Mouse (Mus musculus): Measurements from ENCODE around the gene Gys1.

The Gys1 gene

DNA sequence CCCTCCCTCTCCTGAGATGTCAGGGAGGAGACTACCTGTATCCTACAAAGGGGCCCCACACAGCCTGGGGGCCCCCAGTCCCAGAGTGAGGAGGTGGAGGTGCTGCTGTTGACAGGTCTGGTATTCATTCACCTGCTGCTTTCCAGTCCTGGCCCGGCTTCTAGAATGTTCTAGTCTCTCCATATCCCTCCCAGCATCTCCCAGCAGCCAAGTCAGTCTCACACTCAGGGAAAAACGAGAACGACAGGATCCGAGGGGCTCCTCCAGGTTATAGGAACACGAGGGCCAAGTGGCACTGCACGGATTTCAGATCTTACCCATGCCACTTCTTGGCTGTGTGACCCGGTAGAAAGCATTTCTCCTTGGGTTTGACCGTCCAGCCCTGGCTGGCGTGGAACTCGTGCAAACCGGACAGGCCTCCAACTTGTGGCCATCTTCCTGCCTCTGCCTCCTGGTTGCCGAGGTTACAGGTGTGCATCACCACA, 19.9 kb upstream of the Gys1 start:
- DNase-seq (ENCODE audit: low spot score) = no peak

DNA sequence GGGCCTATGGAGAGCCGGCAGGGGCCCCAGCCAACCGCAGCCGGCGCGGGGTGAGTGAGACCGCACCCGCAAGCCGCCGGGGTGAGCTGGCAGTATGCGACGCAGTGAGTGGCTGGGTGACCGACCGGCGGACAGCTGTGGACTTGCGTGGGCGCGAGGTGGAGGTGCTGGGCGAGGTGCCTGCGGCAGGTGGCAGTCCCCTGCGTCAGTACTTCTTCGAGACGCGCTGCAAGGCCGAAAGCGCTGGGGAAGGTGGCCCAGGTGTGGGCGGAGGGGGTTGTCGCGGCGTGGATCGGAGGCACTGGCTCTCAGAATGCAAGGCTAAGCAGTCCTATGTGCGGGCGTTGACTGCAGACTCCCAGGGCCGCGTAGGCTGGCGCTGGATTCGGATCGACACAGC, 19.0 kb upstream of the Gys1 start:
- no peak for DNase-seq (ENCODE audit: low spot score)

DNA sequence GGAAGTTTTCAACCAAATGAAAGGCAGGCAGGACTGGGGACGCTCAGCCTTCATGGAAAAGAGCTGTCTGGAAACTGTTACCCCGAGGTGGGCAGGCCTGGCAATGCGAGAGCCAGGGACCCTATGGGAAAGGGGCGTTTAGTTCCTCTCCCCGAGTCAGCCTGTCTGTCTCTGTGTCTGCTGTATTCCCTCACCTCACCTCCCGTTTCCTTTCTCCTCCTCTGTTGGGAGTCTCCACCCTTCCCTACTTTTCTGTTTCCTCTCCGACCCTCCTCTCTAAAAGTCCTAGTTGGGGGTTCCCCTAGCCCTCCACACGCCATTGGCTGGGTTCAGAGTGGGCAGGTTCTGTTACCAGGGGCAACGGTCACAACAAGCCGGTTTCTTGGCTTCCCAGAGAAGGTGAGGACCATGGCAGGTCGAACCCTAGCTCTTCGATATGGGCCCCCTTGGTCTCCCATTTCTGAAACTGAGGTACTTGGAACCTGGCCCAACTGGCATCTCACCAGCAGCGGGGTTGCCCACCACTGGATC, 16.6 kb upstream of the Gys1 start:
- DNase-seq (ENCODE audit: low spot score) = no peak

DNA sequence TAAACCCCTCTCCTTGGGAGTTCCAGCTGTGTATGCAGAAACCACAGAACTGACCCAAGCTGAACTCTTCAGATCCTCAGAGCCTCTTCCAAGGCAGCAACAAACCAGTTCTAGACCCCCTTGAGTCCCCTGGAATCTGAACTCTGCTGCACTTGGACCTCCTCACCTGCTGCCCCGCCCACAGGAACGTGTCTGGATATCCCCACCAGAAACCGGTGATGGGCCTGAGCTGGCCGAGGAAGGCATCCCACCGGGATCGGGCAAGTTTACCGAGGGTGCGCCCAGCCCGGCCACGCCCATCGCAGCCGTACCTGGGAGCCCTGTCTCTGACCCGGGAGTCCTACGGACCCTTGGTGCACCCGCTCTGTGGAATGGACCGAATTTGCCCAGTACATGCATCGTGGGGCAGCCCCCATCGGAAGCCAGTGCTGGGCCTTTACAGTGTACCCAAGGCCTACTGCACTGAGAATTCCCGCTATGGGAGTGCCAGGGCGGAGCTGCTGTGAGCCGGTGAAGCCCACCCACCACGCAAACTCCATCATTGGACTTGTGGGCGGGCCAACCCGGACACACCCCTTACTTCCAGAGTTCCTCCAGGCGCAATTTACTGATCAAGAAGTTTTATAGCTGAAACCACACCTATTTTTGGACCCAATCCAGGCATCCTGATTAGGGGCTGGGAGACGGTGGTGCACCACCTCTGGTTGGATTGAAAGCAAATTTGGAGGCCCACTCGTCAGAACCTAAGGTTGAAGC, 14.6 kb upstream of the Gys1 start:
- DNase-seq (ENCODE audit: low spot score) = no peak

DNA sequence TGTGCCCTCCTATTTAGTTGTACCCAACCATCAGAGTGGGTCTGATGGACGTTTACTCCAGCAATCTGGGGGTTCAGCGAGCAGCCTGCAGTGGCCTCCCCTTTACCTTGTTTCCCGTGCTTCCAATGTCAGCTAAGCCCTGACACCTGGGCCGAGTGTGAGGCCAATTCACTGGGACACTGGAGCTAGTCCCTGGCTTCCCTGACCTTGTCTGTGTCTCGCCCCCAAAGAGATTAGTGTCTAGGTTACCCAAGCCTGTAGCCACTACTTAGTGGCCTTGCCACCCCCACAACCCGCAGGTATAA, 14.1 kb upstream of the Gys1 start, which contains the start of gene Lhb:
Lhb (plus strand) TSS at position 206 of the 305 bp plus-strand sequence.
- DNase-seq (ENCODE audit: low spot score) = no peak

DNA sequence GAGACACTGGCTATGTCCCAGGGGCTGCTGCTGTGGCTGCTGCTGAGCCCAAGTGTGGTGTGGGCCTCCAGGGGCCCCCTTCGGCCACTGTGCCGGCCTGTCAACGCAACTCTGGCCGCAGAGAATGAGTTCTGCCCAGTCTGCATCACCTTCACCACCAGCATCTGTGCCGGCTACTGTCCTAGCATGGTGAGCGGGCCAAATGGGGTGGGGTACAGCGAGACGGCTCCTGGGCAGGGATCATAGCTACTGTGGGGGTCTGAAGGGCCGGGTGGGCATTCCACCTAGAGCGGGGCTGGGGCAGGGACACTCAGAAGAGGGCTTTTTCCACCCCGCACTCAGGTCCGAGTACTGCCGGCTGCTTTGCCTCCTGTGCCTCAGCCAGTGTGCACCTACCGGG, 13.4 kb upstream of the Gys1 start:
- no peak for DNase-seq (ENCODE audit: low spot score)

DNA sequence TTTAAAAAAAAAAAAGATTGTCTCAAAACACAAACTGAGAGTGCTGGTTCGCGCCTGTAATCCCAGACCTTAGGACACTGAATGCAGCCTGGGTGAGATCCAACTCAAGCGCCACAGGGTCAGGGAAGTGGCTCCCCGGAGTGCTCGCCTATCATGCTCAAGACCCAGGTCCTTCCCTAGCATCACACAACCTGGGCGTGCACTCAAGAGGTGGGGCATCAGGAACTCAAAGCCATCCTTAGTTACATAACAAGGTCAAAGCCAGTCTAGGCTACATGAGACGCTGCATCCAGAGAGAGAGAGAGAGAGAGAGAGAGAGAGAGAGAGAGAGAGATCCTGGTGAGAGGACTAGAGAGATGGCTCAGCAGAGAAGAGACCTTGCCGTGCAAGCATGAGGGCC, 8.1 kb upstream of the Gys1 start:
- no peak for DNase-seq (ENCODE audit: low spot score)

DNA sequence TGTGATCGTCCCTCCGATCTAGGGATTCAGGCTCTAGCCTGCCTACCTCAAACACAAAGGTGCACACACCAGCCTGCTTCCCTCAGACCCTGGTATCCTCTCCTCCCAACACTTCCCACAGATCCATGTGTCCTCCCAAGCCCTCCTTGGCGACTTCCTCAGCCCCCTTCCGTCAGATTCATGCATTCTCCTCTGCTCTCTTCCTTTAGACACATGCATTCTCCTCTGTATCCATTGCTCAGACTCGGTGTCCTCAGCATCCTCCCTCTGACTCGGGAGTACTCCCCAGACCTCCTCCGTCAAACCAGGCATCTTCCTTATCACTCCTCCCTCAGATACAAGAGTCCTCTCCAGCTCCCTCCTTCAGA, 825 bp upstream of the Gys1 start:
- no peak for DNase-seq (ENCODE audit: low spot score)

DNA sequence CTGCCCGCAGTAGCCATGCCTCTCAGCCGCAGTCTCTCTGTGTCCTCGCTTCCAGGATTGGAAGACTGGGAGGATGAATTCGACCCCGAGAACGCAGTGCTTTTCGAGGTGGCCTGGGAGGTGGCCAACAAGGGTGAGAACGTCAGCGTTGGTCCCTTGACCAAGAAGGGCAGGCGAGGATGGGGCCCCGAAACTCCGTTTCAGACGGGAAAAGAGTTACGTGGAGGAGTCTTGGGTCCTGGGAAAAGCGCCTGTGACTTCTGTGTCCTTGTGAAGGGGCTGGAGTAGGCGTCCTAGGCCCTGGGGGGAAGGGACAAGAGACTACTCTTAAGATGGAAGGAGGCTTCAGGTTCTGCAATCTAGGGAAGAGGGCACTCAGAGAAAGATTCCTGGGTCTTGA, 394 bp downstream of the Gys1 start:
- no peak for DNase-seq (ENCODE audit: low spot score)

DNA sequence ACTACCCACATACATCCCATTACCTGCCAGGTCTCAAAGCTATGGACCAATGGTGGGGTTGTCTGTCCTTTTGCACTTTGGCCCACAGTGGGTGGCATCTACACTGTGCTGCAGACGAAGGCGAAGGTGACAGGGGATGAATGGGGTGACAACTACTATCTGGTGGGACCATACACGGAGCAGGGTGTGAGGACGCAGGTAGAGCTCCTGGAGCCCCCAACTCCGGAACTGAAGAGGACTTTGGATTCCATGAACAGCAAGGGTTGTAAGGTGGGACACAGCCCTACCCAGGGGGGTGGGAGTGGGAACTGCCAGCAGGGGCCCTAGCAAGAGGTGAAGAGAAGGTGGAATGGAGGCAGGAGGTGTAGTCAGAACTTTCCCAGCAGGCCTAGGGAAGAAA, 1.8 kb downstream of the Gys1 start:
- DNase-seq (ENCODE audit: low spot score) = no peak

DNA sequence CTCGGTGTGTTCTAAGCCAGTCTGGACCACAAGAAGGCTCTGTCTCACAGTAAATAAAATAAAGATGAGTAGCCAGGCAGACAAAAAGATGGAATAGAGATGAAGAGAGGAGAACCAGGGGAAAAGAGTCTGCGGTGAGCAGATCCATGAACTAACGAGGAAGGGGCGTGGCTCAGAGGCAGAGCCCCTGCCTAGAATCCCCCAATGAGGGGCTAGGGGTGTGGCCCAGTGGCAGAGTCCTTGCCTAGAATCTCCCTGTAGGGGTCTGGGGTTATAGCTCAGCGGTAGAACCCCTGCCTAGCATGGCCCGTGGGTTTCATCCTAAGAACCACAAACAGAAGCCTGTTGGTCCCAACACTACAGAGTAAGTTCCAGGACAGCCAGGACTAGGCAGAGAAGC, 2.4 kb downstream of the Gys1 start:
- DNase-seq (ENCODE audit: low spot score) = no peak

DNA sequence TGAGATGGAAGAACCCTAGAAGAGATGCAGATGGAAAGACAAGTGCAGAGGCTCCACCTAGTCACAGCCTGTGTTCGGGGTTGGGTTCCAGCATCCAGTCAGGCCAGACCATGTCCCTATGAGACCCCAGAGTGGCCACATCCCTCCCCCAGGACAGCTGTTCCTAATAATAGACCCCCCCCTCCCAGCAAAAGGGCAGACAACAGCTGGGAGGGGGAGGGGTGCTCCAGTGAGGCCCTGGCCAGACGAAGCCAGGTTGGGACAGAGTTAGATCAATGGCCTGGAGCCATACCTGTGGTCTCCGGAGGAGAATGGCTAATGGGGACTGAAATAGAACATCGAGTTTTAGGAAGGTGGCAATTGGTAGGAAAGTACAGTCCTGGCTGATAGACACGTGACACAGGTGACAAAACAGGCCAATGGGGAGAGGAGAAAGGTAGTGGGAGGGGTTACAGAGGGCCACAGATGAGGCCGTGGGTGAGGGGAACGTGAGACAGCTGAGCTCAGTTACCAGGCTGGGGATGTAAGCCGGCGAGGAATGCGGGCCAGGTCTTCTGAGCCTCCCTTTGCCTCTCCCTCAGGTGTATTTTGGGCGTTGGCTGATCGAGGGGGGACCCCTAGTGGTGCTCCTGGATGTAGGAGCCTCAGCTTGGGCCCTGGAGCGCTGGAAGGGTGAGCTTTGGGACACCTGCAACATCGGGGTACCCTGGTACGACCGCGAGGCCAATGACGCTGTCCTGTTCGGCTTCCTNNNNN, 3.1 kb downstream of the Gys1 start, which contains the start of gene Ruvbl2:
Ruvbl2 (minus strand) TSS at position 576 of the 756 bp plus-strand sequence.
- no peak for DNase-seq (ENCODE audit: low spot score)

DNA sequence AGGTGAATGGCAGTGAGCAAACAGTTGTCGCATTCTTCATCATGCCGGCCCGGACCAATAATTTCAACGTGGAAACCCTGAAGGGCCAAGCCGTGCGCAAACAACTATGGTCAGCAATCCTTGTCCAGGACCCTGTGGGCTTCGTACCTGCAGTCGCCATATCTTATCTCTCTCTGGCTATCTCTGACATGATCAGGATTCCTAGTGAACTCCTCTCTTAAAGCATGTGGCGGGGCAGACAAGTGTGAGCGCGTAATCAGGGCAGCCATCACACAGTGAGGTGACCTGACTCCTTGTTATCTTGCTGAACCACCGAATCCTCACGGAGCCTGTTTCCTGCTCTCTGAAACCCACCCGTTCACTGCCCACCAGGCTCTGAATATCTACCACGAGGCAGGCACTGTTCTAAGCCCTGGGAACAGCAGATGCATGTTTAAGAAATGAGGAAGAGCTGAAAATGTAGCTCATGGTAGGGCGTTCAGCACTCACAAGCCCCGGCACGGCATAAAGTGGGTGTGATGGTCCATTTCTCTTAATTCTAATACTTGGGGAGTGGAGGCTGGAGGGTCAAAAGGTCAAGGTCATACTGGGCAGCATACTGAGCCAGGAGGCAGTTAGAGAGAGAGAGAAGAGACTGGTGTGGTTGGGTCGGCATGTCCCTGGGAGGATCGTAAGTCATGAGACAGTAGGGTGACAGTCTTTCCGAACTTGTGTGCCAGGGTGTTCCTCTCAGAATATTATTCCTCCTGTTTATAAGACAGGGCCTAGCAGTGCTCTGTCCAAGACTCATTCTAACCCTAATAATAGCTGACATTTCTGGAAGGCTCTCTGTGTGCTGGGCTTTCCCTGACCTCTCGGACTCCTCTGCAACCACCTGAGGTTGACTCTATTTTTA, 9.1 kb downstream of the Gys1 start:
- no peak for DNase-seq (ENCODE audit: low spot score)

DNA sequence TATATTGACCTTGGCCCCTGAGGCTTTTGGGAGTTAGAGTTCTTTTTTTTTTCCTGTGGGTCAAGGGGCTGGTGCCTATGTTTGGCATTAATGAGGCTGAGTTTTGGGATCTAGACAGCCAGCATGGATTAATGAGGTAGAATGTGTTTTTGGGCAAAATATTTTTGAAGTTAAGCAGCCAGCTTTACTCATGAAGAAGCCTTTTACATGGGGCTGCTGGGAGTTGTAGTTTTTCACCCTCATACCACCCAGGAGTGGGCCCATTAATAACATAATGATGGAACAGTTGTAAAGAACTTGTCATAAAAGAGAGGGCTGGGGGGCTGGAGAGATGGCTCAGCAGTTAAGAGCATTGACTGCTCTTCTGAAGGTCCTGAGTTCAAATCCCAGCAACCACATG, 11.9 kb downstream of the Gys1 start:
- no peak for DNase-seq (ENCODE audit: low spot score)

DNA sequence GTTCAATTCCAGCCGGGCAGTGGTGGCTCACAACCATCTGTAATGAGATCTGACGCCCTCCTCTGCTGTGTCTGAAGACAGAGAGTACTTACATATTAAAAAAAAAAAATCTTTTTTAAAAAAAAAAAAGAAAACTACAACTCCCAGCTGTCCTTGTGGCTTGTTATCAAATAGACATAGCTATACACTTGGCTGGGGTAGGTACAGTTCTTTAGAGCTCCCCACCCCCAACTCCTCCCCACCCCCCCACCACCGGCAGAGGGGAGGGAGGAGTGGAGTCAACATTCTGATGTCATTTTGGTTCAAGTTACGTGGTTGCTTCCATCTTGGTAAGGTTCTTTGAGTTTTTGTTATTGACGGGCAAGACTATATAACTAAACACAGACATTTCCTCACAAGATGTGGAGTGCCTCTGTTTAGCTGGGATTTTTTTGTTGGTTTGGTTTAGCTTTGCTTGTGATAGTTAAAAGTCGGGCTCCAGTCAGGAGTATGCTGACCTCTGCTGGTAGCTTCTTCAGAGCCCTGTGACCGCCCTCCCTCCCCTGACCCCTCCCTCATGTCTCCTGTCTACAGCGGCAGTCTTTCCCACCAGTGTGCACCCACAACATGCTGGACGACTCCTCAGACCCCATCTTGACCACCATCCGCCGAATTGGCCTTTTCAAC, 12.8 kb downstream of the Gys1 start:
- DNase-seq (ENCODE audit: low spot score) = no peak

DNA sequence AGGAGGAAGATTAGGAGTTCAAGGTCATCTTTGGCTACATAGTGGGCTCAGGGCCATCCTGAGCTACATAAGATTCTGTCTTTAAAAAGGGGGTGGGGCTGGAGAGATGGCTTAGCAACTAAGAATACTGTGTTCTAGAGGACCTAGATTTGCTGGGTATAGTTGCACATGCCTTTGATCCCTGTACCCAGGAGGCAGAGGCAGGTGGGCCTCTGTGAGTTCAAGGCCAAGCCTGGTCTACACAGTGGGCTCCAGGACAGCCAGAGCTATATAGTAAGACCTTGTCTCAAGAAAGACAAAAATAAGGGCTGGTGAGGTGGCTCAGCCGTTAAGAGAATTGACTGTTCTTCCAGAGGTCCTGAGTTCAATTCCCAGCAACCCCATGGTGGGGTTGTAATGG, 15.3 kb downstream of the Gys1 start:
- DNase-seq (ENCODE audit: low spot score) = no peak

DNA sequence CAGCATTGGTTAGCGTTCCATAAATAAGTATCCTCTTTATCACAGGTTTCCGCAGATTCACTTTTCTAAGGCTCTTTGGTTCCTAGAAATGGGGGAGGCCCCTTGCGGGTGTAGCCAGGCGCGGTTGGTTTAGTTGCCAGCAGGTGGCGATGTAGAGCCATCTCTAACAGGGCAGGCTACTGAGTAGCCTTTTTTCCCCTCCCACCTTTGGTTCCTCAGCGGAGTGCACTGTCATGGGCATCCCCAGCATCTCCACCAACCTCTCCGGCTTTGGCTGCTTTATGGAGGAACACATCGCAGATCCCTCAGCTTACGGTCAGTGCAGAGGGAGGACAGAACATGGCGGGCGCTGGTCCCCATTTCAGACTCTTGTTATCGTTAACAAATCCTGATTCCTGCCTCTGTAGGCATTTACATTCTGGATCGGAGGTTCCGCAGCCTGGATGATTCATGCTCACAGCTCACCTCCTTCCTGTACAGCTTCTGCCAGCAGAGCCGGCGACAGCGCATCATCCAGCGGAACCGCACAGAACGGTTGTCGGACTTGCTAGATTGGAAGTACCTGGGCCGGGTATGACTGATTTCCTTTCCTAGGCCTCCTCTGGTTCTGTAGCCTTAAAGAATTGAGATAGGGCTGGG, 16.8 kb downstream of the Gys1 start:
- no peak for DNase-seq (ENCODE audit: low spot score)

DNA sequence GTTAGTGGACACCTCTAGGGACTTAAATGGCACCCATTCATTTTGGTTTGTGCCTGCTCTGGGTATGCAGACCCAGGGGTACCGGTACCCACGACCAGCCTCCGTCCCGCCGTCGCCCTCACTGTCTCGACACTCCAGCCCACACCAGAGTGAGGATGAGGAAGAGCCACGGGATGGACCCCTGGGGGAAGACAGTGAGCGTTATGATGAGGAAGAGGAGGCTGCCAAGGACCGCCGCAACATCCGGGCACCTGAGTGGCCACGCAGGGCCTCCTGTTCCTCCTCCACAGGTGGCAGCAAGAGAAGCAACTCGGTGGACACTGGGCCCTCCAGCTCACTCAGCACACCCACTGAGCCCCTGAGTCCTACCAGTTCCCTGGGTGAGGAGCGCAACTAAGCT, 20.3 kb downstream of the Gys1 start:
- no peak for DNase-seq (ENCODE audit: low spot score)

DNA sequence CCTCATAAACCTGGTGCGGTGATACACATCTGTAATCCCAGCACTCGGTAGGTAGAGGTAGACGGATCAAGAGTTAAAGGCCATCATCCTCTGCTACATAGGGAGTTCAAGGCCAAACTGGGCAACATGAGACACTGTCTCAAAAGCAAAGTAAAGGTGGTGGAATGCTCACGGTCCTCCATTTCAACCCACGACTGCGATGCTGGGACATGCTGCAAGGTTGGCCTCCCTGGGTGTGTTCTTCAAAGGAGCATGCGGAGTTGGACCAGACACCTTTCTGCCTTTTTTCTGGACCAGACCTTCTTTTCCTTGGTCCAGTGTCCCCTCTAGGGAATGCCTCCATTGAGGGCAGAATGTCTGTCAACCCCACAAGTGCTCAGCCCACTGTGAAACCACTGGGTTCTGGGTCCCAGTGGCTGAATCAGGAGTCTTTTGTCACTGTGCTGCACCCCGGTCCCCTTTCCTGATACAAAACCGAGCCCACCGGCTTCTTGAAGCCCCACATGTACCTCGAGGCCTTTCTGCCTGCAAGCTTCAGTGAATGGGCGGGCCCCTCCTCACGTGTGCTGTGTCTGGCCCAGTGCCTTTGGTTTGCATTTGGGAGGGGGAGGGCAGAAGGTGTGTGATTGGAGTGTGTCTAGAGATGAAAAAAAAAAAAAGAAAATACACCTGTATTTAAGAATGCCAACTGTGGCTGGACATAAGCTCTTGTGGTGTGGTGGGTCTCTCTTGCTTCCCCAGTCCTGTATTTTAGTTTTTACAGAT, 21.5 kb downstream of the Gys1 start:
- DNase-seq (ENCODE audit: low spot score) = no peak

DNA sequence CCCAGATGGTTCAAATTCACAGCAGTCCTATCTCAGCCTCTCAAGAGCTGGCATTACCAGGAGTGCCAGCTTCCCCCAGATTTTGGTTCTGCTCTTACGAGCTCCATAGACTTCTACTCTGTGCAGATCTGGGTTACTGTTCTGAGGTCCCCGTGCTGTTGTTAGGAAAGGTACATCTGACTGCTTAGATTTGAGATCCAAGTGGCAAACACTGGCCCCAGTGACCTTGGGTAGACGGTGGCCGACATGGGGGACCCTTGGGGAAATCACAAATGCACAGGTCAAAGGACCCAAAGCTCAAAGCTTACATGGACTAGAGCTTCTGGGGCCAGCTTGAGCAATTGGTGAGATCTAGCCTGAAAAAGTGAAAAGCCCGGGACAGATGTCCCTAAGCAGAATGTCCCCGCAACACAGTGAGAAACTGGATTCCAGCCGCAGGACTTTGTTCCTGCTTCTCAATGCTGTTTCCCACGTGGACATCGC, 22.1 kb downstream of the Gys1 start:
- DNase-seq (ENCODE audit: low spot score) = no peak
